Mouse (Mus musculus) liver, embryonic 14.5 days (tissue): Measurements from ENCODE around the gene Dlgap1.

Experiments
- CTCF ChIP-seq: IDR thresholded peaks from 2 replicates; pipeline ENCODE4 v1.5.1; 2016; ENCODE audit warnings: antibody characterized with exemption, low read depth, control low read depth
- EP300 ChIP-seq: IDR thresholded peaks from 2 replicates; pipeline ENCODE4 v1.6.1; 2016; ENCODE audit warnings: antibody characterized with exemption, low read depth

GRCm38 (mm10) chr17:70316327-70316726, 347.5 kb downstream of the Dlgap1 start:
- no peak for TF ChIP-seq EP300
- TF ChIP-seq CTCF: no peak
